Mouse (Mus musculus) brain, embryonic 14.5 days (tissue): ENCODE measurements at regions not wholly inside any gene's neighbourhood (a gene's known extent, or its start where the extent isn't known, plus 50 kb on each side); places are given as distances from the start of the nearest gene placed in this dataset.
A peak's percentile ranks its signal among the peaks of the same experiment; 100 is the strongest.

Experiments used
- DNase-seq: peaks from one replicate; pipeline ENCODE4 v3.0.0-alpha.2; 2011; ENCODE audit warnings: low read depth
- CTCF ChIP-seq: fragments of 200-500 bp; IDR thresholded peaks from 2 replicates; pipeline ENCODE4 v1.5.1; 2012; ENCODE audit warnings: inconsistent platforms, mild to moderate bottlenecking, moderate library complexity, borderline replicate concordance; ENCODE audit not compliant: insufficient read depth, insufficient read length; ENCODE audit errors: extremely low read depth
- POLR2A ChIP-seq: fragments of 200-500 bp; IDR thresholded peaks from 2 replicates; pipeline ENCODE4 v1.6.1; 2012; ENCODE audit warnings: mild to moderate bottlenecking, inconsistent platforms, borderline replicate concordance; ENCODE audit not compliant: poor library complexity, insufficient read depth, insufficient read length, severe bottlenecking; ENCODE audit errors: extremely low read depth

DNA sequence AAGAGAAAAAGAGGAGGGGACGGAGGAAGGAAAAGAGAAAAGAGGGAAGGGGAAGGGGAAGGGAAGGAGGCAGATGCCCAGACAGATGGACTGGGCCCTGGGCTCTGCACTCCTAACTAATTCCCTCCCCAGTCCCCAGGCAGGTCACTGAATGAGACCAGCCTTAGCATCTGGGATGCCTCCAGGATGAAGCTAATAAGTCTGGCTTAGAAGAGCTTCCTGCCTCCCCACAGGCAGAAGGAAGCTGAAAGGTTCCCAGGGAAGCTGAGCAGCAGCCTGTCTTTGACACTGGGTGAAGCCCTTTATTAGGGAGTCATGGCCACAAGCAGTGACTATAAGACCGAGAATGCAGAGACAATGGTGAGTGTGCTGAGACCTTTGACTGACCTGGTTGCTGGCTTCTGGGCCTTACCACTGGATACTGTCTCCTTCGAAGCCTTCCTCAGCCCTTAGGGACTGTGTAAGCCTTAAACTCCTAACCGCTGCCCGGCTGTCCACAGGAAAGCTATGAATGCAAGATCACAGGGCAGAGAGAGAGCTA is 76.7 kb upstream of the Bod1 start:
- no peak for DNase-seq
- TF ChIP-seq POLR2A (no peak), CTCF (no peak)

DNA sequence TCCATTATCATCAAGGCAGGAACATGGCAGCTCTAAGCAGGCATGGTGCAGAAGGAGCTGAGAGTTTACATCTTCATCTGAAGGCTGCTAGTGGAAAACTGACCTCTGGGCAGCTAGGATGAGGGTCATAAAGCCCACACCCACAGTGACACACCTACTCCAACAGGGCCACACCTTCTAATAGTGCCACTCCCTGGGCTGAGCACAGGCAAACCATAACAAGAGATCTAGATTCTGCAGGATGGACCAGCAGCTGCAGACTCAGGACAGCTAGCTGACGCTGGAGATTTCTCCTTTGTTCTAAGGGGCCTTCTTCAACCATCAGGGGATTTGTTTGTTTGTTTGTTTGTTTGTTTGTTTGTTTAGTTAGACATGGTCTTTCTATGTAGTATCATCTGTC is 79.6 kb upstream of the Bod1 start:
- no peak for TF ChIP-seq CTCF
- TF ChIP-seq POLR2A, result no peak
- no peak for DNase-seq

- TF ChIP-seq POLR2A (no peak), CTCF (no peak)
- DNase-seq, result no peak
These were observed 81.5 kb upstream of the Bod1 start for GRCm38 (mm10) chr11:31753211-31753610.

- TF ChIP-seq POLR2A, result no peak
- no peak for TF ChIP-seq CTCF
- DNase-seq, result peak; percentile 86
These were observed 82.1 kb upstream of the Bod1 start for GRCm38 (mm10) chr11:31753711-31754161.

DNA sequence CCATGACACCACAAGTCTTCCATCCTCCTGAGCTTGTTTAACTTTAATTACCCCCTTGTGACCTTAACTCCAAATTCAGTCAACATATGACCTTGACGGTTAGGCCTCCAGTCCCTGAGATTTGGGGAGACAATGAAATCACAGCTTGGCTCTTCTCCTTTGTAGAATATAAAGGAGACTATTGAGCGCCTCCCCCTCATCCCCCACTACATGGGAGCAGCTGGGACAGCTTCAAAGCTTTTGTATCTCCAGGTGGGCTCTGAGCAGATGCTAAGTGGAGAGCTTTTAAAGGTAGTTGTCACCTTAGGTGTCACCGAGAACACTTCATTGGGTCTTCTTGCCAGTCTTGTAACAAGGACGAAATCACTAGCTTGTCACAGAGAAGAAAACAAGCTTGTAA is 82.7 kb upstream of the Bod1 start:
- TF ChIP-seq POLR2A (no peak), CTCF (no peak)

DNA sequence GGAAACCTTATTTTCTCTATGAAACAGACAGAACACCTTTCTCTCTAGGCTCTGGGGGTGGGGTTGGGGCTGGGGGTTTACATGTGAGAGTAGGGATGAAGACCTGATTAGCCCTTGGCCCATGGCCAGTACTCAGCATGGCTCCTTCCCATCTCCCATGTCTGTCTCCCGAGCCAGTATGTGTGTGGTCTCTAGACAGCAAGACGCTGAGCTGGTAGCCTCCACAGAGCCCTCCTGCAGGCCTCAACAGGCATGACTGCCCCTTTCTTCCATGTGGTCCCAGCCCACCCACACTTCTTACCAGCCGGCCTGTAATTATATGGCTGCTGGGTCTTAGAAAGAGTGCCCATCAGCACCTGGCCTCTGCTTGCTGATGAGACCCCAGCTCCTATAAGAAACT is 84.2 kb upstream of the Bod1 start:
- no peak for DNase-seq
- no peak for TF ChIP-seq POLR2A
- no peak for TF ChIP-seq CTCF

More for the DNA sequence above, 82.7 kb upstream of the Bod1 start:
- DNase-seq, result peak; percentile 55

DNA sequence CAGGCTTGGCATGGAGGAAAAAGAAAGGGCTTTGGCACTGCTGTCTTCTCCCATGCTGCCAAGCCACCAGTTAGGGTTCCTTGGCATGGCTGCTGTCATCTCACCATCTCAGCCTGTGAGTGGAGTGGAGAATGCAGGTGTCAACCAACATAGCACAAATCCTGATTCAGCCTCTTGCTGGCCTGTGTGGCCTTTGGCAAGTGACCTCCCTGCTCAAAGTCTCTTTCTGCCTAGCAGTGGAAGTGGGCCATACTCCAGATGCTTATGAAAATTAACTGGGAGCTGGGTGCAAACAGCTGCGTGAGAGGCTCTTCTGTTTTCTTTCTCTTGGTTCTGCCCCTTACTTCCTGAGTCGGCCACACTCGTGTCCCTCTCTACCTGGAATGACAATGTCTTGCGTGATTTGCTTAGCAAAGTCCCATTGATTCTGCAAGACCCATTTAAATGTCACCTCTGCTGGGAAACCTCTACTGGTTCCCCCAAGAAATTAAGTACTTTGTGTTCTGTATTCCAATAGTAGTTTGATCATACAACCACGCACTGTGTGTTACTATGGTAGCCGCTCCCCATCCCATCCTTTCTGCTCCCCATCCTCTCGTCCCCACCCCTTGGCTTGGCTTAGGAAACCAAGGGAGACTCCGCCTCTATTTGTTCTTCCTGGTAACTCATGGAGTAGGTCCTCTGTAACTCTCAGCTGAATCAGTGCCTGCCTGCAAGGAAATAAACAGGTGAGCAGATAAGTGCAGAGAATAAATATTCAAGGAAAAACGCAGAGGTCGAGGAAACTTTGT is 84.9 kb upstream of the Bod1 start:
- no peak for DNase-seq
- TF ChIP-seq CTCF, result no peak
- TF ChIP-seq POLR2A, result no peak

DNA sequence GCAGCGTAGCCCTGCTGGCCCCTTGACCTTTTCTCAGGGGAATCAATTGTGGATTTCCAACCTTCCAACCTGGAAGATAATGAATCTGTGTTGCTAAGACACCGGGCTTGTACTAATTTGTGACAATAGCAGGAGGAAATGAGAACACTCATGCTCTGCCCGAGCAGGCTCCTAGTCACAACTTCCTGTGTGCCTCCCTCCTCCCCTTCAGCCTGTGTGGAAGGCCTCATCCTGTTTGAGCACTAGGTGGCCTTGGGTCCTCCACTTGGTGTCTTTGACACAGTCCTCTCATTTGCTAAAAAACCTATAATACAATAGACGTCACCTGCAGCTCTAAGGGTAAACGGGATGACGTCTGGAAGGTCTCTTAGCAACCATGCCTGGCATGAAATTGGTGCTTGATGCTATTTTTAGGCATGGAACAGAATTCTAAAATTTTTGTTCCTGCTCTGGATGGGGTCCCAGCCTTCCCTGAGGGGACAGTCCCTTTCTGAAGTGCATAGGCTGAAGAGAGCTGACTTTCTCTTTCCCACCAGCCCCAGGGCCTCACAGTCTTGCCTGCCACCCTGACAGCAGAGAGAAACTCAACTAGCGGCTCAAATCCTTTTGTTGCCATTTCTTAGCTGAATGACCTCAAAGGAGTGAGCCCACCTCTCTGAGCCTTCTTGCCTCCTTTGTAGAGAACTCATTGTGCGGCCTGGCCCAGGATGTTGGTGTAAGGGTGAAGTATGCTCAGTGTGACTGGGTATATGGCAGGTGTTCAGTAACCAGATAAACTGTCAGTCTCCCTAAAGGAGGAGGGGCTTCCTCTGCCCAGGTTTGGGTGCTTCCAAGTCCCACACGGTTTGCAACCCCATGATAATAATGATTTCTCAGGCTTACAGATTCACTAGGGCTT is 88.4 kb upstream of the Bod1 start:
- TF ChIP-seq POLR2A (no peak), CTCF (peak; percentile 7; the same call in 1 of the 2 replicates)
- DNase-seq, result peak; percentile 57

DNA sequence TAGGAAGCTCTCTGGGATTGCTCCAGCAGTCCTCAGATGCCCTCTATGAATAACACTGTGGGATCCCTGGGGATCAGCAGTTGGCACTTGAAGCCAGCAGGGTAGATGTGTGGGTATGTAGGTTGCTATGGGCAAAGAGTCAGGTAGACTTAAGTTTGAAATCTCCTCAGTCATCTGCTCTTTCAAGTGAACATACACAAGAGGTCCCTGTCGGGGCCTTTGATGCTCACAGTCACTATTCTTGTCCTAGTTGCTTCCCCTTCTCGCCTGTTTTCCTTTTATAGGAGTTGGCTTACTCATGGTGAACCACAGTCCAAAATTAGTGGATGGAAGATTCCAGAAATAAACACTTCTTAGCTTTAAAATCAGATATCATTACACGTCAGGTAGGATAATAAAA is 92.2 kb upstream of the Bod1 start:
- TF ChIP-seq POLR2A, result no peak
- no peak for TF ChIP-seq CTCF
- DNase-seq, result no peak

DNA sequence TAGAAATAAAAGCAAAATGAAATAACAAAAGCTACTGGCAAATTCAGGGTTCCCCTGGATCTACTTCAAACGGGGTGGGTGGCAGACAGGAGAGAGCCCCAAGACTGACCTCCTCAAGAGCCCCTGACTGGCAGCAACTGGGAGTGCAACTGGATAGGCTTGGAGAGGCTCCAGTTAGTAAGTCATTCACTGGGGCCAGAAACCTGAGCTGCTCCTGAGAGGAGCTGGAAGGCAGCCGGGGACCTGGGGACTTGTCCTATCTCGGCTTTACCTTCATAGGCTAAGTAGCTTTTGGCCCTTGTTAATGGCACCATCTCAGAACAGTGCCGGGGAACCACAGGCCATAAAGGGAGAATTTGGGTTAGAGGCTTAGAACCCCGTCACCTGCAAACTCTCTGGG is 94.6 kb upstream of the Bod1 start:
- no peak for DNase-seq
- TF ChIP-seq POLR2A (no peak), CTCF (no peak)

DNA sequence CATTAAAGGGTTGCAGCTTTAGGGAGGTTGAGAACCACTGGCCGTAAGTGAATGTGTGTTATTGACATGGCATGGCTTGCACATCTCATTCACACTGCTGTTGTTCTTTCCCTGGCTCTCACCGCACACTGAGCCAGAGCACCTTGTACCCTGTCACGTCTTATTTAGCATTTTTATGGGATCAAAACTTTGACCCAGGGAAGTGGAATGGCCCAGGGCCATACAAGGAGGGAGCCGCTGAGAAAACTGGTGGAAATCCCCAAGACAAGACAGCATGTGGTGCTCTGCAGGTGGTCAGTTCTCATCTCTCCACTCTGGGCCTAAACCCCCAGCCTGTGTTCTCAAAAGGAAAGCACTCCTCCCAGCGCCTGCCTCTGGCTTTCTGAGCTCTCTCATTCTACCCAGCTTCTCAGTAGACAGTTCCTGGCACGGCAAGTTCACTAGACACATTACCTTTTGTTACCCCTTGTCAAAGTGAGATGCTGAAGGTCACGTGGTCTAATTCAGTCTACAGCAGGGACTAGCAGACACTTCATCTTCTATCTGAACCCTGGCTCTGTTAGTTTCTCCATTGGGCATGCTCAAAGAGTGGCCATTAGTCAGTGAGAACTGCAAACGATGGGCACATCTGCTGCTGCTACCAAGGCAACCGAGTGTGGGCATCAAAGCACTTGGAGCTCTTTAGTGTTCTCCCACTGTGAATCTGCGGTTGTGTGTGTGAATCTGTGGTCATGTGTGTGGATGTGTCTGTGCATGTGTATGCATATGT is 96.2 kb upstream of the Bod1 start:
- no peak for TF ChIP-seq POLR2A
- no peak for TF ChIP-seq CTCF

More for the DNA sequence above, 96.2 kb upstream of the Bod1 start:
- DNase-seq, result peak; percentile 87
